Mouse (Mus musculus): ENCODE data around the gene Tmem259. TPM values are rescaled to one million over a fixed set of nuclear protein-coding genes. Genes with fewer than 3 reads are reported as not detected.

Gene Tmem259
- total and polyA plus RNA-seq, 3 experiments = 41.6 to 264 (median 79.8) TPM

DNA sequence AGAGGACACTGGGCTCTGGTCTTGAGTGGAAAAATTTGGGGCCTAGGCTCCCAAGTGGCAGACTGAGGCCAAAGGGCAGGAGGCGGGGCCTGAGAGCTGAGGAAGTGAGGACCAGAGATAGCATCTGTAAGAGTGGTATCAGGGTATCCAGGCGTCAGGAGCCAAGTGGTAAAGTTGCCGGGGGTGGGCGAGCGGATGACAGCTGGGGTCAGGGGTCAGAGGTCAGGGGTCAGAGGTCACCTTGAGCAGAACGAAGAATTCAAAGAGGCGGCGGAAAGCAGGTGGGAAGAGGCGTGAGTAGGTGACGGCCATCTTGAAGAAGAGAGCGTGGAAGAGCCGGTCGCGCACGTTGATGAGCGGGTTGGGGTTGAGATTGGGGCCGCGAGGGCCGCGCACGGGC, 460 bp downstream of the Tmem259 start:
- H3K4me1 ChIP-seq (ENCODE audit: insufficient read depth, low read depth, low read length) = peaks cover 84% of the 10 kb centered on the region
- peaks cover 3% of the 10 kb centered on the region; the same call in 1 of the 2 replicates for H3K27me3 ChIP-seq (ENCODE audit: insufficient read depth, low read length)
- H3K4me3 ChIP-seq (ENCODE audit: low read depth, low read length) = peak overlapping the region; percentile 84
- TF ChIP-seq TAL1 (conservative IDR thresholded peaks at IDR 0.05; ENCODE audit: low read depth, low read length) (no peak; the same call in 1 of the 2 replicates), POLR2AphosphoS5 (IDR thresholded peaks at IDR 0.05; ENCODE audit: insufficient replicate concordance, low read depth, low read length) (no peak), GATA1 (IDR thresholded peaks at IDR 0.05; ENCODE audit: borderline replicate concordance, low read length) (no peak), CTCF (IDR thresholded peaks at IDR 0.05; ENCODE audit: low read depth, low read length) (no peak), GATA2 (IDR thresholded peaks at IDR 0.05; ENCODE audit: borderline replicate concordance, low read depth, low read length) (no peak)
- peak; percentile 58 for DNase-seq (ENCODE audit: low spot score)
- no peak for ATAC-seq (ENCODE audit: extremely low read depth, insufficient number of reproducible peaks, low FRiP score, poor library complexity, severe bottlenecking)
- peaks cover 10% of the 10 kb centered on the region for H3K9me3 ChIP-seq (replicated peaks)
- peaks cover 47% of the 10 kb centered on the region for H3K36me3 ChIP-seq (replicated peaks)

DNA sequence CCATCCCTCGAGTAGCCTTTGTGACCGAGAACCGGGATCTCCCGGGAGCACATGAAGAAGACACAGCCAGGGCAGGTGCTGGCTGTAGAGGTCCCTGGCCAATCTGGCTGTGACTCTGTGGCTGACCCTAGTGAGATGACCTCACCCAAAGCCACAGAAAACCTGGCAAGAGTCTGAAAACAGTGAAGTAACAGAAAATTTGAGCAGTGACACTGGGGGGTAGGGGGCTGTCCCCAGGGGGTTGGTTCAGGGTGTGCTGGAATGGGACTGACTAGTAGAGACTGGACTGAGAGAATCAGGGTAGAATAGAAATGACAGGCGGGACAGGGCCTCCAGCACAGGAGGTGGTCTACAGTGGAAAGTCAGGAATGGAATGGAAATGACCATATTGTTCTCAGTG, 925 bp downstream of the Tmem259 start:
- H3K4me3 ChIP-seq (ENCODE audit: low read depth, low read length) = peak overlapping the region; percentile 84
- no peak for TF ChIP-seq TAL1 (conservative IDR thresholded peaks at IDR 0.05; ENCODE audit: low read depth, low read length)
- TF ChIP-seq GATA1 (IDR thresholded peaks at IDR 0.05; ENCODE audit: borderline replicate concordance, low read length) = no peak
- TF ChIP-seq POLR2AphosphoS5 (IDR thresholded peaks at IDR 0.05; ENCODE audit: insufficient replicate concordance, low read depth, low read length) = no peak
- no peak for TF ChIP-seq GATA2 (IDR thresholded peaks at IDR 0.05; ENCODE audit: borderline replicate concordance, low read depth, low read length)
- TF ChIP-seq CTCF (IDR thresholded peaks at IDR 0.05; ENCODE audit: low read depth, low read length) = no peak
- H3K36me3 ChIP-seq (replicated peaks) = peaks cover 52% of the 10 kb centered on the region
- peaks cover 15% of the 10 kb centered on the region for H3K9me3 ChIP-seq (replicated peaks)
- H3K27me3 ChIP-seq (ENCODE audit: insufficient read depth, low read length) = peaks cover 3% of the 10 kb centered on the region; the same call in 1 of the 2 replicates
- no peak for DNase-seq (ENCODE audit: low spot score)
- H3K4me1 ChIP-seq (ENCODE audit: insufficient read depth, low read depth, low read length) = peaks cover 79% of the 10 kb centered on the region
- no peak for ATAC-seq (ENCODE audit: extremely low read depth, insufficient number of reproducible peaks, low FRiP score, poor library complexity, severe bottlenecking)

DNA sequence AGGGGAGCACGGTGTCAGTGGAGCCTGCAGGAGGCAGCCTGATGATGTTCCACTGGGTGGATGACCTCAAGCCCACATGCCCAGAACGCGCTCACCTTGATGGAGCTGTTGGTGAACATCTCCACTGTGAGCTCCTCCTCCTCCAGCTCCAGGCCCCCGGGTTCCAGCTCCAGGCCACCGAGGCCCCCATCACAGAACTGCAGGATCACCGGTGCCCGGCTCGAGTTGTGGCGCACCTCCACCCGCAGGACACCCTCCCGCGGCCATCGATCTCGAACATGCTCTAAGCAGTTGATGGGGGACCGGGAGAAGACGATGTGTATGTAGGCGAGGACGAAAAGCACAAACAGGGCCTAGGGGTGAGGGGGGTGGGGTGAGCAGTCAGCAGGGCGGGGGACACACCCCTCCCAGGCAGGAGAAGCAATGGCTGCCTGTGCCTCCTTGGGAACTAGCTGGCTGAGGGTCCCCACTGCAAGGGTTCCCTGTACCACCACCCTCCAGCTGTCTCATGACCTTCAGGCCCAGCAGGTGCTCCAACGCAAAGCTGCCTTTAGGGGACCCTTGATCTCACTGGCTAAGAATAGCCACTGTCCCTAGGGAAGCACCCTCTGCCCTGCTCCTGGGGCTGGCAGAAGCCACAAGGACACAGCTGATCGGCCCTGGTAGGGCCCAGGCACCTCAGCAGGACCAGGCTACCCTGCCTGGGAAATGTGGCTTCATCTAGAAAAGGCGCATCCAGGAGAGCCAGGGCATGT, 4.6 kb downstream of the Tmem259 start:
- no peak for DNase-seq (ENCODE audit: low spot score)
- TF ChIP-seq GATA1 (IDR thresholded peaks at IDR 0.05; ENCODE audit: borderline replicate concordance, low read length) (no peak), TAL1 (conservative IDR thresholded peaks at IDR 0.05; ENCODE audit: low read depth, low read length) (no peak)
- peaks cover 88% of the 10 kb centered on the region for H3K36me3 ChIP-seq (replicated peaks)
- peaks cover 49% of the 10 kb centered on the region for H3K9me3 ChIP-seq (replicated peaks)
- H3K4me3 ChIP-seq (ENCODE audit: low read depth, low read length) = peak overlapping the region; percentile 10; the same call in 1 of the 2 replicates
- peaks cover 60% of the 10 kb centered on the region for H3K4me1 ChIP-seq (ENCODE audit: insufficient read depth, low read depth, low read length)
- ATAC-seq (ENCODE audit: extremely low read depth, insufficient number of reproducible peaks, low FRiP score, poor library complexity, severe bottlenecking) = no peak
- peaks cover 6% of the 10 kb centered on the region; the same call in 1 of the 2 replicates for H3K27me3 ChIP-seq (ENCODE audit: insufficient read depth, low read length)

DNA sequence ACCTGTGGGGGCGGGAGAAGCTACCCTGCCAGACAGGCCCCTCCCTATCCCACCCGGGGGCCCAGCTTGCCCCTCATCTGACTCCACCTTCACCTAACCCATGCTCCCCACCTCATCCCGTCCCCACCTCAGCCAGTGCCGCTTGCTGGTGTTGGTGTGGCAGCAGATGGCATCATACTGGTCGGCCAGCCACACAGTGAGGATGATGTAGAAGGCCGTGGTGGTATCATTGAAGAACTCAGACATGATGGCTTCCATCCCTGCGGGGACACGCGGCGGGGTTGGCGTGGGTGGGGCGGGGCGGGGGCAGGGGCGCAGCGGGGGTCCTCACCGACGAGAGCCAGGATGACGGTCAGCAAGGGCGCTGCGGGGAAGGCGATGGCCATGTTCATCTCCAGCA, 6.1 kb downstream of the Tmem259 start:
- no peak for ATAC-seq (ENCODE audit: extremely low read depth, insufficient number of reproducible peaks, low FRiP score, poor library complexity, severe bottlenecking)

DNA sequence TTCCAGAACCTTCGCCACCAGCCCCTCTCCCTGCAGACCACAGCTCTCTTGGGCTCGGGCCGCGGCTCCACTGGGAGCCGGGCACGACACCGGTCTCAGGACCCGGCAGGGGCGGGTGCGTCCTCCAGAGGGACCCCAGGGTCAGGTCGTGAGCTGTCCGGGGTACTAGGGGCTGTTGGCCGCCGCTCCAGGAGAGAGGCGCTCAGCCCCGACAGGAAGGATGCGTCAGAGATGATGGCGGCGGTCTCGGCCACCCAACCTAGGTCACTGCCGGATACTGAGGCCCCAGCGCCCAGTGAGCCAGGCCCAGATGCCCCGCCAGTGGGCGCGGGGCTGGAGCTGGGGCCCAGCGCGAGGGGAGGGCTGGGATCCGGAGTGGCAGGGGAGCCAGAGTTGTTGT, 6.8 kb downstream of the Tmem259 start:
- peak overlapping the region; percentile 18; the same call in 1 of the 2 replicates for H3K4me3 ChIP-seq (ENCODE audit: low read depth, low read length)
- peaks cover 58% of the 10 kb centered on the region for H3K9me3 ChIP-seq (replicated peaks)
- ATAC-seq (ENCODE audit: extremely low read depth, insufficient number of reproducible peaks, low FRiP score, poor library complexity, severe bottlenecking) = no peak
- H3K36me3 ChIP-seq (replicated peaks) = peaks cover 96% of the 10 kb centered on the region
- peaks cover 45% of the 10 kb centered on the region for H3K4me1 ChIP-seq (ENCODE audit: insufficient read depth, low read depth, low read length)
- peaks cover 10% of the 10 kb centered on the region; the same call in 1 of the 2 replicates for H3K27me3 ChIP-seq (ENCODE audit: insufficient read depth, low read length)
- TF ChIP-seq TAL1 (conservative IDR thresholded peaks at IDR 0.05; ENCODE audit: low read depth, low read length) (no peak), GATA2 (IDR thresholded peaks at IDR 0.05; ENCODE audit: borderline replicate concordance, low read depth, low read length) (no peak), CTCF (IDR thresholded peaks at IDR 0.05; ENCODE audit: low read depth, low read length) (no peak), POLR2AphosphoS5 (IDR thresholded peaks at IDR 0.05; ENCODE audit: insufficient replicate concordance, low read depth, low read length) (no peak), GATA1 (IDR thresholded peaks at IDR 0.05; ENCODE audit: borderline replicate concordance, low read length) (no peak)
- no peak for DNase-seq (ENCODE audit: low spot score)

More for the DNA sequence above, 6.1 kb downstream of the Tmem259 start:
- H3K36me3 ChIP-seq (replicated peaks) = peaks cover 98% of the 10 kb centered on the region
- no peak for TF ChIP-seq GATA2 (IDR thresholded peaks at IDR 0.05; ENCODE audit: borderline replicate concordance, low read depth, low read length)
- no peak for TF ChIP-seq CTCF (IDR thresholded peaks at IDR 0.05; ENCODE audit: low read depth, low read length)
- no peak for TF ChIP-seq POLR2AphosphoS5 (IDR thresholded peaks at IDR 0.05; ENCODE audit: insufficient replicate concordance, low read depth, low read length)
- no peak for TF ChIP-seq GATA1 (IDR thresholded peaks at IDR 0.05; ENCODE audit: borderline replicate concordance, low read length)
- TF ChIP-seq TAL1 (conservative IDR thresholded peaks at IDR 0.05; ENCODE audit: low read depth, low read length) = no peak
- DNase-seq (ENCODE audit: low spot score) = no peak
- H3K9me3 ChIP-seq (replicated peaks) = peaks cover 58% of the 10 kb centered on the region
- peaks cover 52% of the 10 kb centered on the region for H3K4me1 ChIP-seq (ENCODE audit: insufficient read depth, low read depth, low read length)
- H3K27me3 ChIP-seq (ENCODE audit: insufficient read depth, low read length) = peaks cover 6% of the 10 kb centered on the region; the same call in 1 of the 2 replicates
- H3K4me3 ChIP-seq (ENCODE audit: low read depth, low read length) = peak overlapping the region; percentile 27; the same call in 1 of the 2 replicates

DNA sequence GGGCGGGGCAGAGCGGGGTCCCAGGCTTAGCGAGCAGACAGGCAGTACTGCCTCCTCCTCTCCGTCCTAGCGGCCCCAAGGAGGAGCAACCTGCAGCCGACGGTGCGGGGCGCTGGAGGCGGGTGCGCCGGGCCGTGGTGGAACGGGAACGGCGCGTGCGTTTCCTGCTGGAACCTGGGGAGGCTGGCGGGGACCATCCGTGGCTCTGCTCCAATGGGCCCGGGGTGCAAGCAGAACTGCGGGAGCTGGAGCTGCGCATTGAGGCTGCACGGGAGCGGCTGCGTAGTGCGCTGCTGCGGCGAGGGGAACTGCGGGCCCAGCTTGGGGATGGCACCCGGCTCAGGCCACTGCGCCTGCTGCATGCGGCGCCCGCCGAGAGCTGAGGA, 7.4 kb downstream of the Tmem259 start:
- no peak for DNase-seq (ENCODE audit: low spot score)
- peaks cover 40% of the 10 kb centered on the region for H3K4me1 ChIP-seq (ENCODE audit: insufficient read depth, low read depth, low read length)
- TF ChIP-seq POLR2AphosphoS5 (IDR thresholded peaks at IDR 0.05; ENCODE audit: insufficient replicate concordance, low read depth, low read length) (no peak), TAL1 (conservative IDR thresholded peaks at IDR 0.05; ENCODE audit: low read depth, low read length) (no peak), GATA2 (IDR thresholded peaks at IDR 0.05; ENCODE audit: borderline replicate concordance, low read depth, low read length) (no peak), GATA1 (IDR thresholded peaks at IDR 0.05; ENCODE audit: borderline replicate concordance, low read length) (no peak), CTCF (IDR thresholded peaks at IDR 0.05; ENCODE audit: low read depth, low read length) (no peak)
- H3K27me3 ChIP-seq (ENCODE audit: insufficient read depth, low read length) = peaks cover 10% of the 10 kb centered on the region; the same call in 1 of the 2 replicates
- H3K36me3 ChIP-seq (replicated peaks) = peaks cover 92% of the 10 kb centered on the region
- ATAC-seq (ENCODE audit: extremely low read depth, insufficient number of reproducible peaks, low FRiP score, poor library complexity, severe bottlenecking) = no peak
- H3K9me3 ChIP-seq (replicated peaks) = peaks cover 58% of the 10 kb centered on the region
- peak overlapping the region; percentile 10; the same call in 1 of the 2 replicates for H3K4me3 ChIP-seq (ENCODE audit: low read depth, low read length)
